Mouse (Mus musculus) myocyte (in vitro differentiated cells): Measurements from ENCODE around the gene Cd2bp2.

ENCODE experiments used
- MAX ChIP-seq: IDR thresholded peaks from one replicate; pipeline ENCODE4 v1.6.1; 2011; ENCODE audit warnings: low read depth, mild to moderate bottlenecking, control low read depth
- POLR2A ChIP-seq: IDR thresholded peaks from one replicate; pipeline ENCODE4 v1.6.1; 2011; ENCODE audit warnings: low read depth, mild to moderate bottlenecking, control low read depth, moderate library complexity; ENCODE audit not compliant: insufficient read length
- SRF ChIP-seq: IDR thresholded peaks from one replicate; pipeline ENCODE4 v1.6.1; 2011; ENCODE audit warnings: low read depth; ENCODE audit not compliant: control insufficient read depth, insufficient read length
- TCF12 ChIP-seq: IDR thresholded peaks from one replicate; pipeline ENCODE4 v1.6.1; 2011; ENCODE audit warnings: mild to moderate bottlenecking, control low read depth; ENCODE audit not compliant: poor library complexity, insufficient read depth, severe bottlenecking
- USF1 ChIP-seq: IDR thresholded peaks from one replicate; pipeline ENCODE4 v1.6.1; 2011; ENCODE audit warnings: low read depth, mild to moderate bottlenecking, control low read depth, moderate library complexity

GRCm38 (mm10) chr7:127213485-127213884 is 17.6 kb upstream of the Cd2bp2 start:
- no peak for TF ChIP-seq POLR2A
- TF ChIP-seq SRF: no peak
- no peak for TF ChIP-seq TCF12
- no peak for TF ChIP-seq USF1
- no peak for TF ChIP-seq MAX
